Mouse (Mus musculus) erythroblast, embryonic 14.5 days (primary cell): ENCODE measurements around the gene Sbno2. TPM values are rescaled to one million over a fixed set of nuclear protein-coding genes. Genes with fewer than 3 reads are reported as not detected.
A peak's percentile ranks its signal among the peaks of the same experiment; 100 is the strongest.

Experiments
- H3K27me3 ChIP-seq: 2 replicates; pipeline ENCODE4 v1.6.1; 2012; ENCODE audit warnings: inconsistent platforms; ENCODE audit not compliant: control insufficient read depth
- H3K36me3 ChIP-seq: 2 replicates; pipeline ENCODE4 v1.6.1; 2012; ENCODE audit warnings: mild to moderate bottlenecking, inconsistent platforms; ENCODE audit not compliant: control insufficient read depth
- H3K4me1 ChIP-seq: 2 replicates; pipeline ENCODE4 v1.6.1; 2012; ENCODE audit warnings: inconsistent platforms; ENCODE audit not compliant: control insufficient read depth
- H3K4me3 ChIP-seq: replicated peaks from 2 replicates; pipeline ENCODE3; 2012; ENCODE audit warnings: moderate library complexity, mild to moderate bottlenecking, inconsistent platforms
- H3K9me3 ChIP-seq: 2 replicates; pipeline ENCODE4 v1.6.1; 2012; ENCODE audit warnings: low read length, inconsistent platforms, mixed read lengths; ENCODE audit not compliant: control insufficient read depth
- GATA1 ChIP-seq: IDR thresholded peaks from 2 replicates; pipeline ENCODE4 v1.6.1; 2012; ENCODE audit warnings: low read length, inconsistent platforms, mixed read lengths
- TAL1 ChIP-seq: IDR thresholded peaks from 3 replicates; pipeline ENCODE4 v1.6.1; 2012; ENCODE audit warnings: low read length, inconsistent platforms, mixed read lengths
- polyA plus RNA-seq: library from polyadenylated mRNA; stranded (reverse); fragments of >175 nt; gene quantifications from 2 replicates; pipeline ENCODE4 v1.2.3, GENCODE M21; 2012

Sbno2 gene
- polyA plus RNA-seq, 1 experiment, result 3.4 TPM

- Histone ChIP-seq H3K36me3 (peaks cover 46% of the 10 kb centered on the region), H3K4me3 (peak overlapping the region; percentile 86), H3K27me3 (peaks cover 28% of the 10 kb centered on the region), H3K9me3 (no peaks in the 10 kb centered on the region; the same call in 1 of the 2 replicates), H3K4me1 (peaks cover 98% of the 10 kb centered on the region)
- TF ChIP-seq GATA1 (no peak), TAL1 (no peak)
These were observed 37.2 kb upstream of the Sbno2 start for GRCm38 (mm10) chr10:80142530-80142925.

DNA sequence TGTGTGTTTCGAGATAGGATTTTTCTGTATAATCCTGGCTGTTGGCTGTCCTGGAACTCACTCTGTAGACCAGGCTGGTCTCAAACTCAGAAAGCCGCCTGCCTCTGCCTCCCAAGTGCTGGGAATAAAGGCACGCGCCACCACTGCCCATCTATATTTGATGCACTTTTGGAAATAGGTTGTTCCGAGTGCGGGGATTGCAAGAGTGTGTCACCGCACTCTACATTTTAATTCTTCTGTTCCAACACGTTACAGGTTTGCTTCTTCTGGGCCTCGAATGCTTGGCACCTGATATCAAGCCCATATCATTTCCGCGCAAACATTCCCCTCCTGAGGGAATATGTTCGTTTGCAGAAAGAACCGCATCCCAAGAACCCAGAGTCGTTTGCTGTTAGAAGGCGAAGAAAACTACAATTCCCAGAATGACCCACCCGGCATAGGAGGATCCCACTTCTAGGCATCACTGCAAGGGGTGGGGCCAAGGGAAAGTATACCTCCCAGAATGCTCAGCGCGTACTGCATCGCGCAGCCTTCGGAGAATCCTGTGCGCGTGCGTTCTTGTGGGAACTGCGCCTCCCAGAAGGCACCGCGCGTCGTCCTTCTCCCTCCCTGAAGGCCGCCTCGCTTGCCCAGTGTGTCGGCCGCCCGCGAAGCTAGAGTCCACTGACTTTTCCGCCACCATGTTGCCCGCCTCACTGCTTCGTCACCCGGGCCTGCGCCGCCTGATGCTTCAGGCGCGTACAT lies 36.6 kb upstream of the Sbno2 start:
- Histone ChIP-seq H3K4me3 (peak overlapping the region; percentile 86), H3K36me3 (peaks cover 41% of the 10 kb centered on the region), H3K27me3 (peaks cover 34% of the 10 kb centered on the region), H3K9me3 (peaks cover 2% of the 10 kb centered on the region; the same call in 1 of the 2 replicates), H3K4me1 (peaks cover 98% of the 10 kb centered on the region)
- TF ChIP-seq GATA1 (no peak), TAL1 (no peak)

DNA sequence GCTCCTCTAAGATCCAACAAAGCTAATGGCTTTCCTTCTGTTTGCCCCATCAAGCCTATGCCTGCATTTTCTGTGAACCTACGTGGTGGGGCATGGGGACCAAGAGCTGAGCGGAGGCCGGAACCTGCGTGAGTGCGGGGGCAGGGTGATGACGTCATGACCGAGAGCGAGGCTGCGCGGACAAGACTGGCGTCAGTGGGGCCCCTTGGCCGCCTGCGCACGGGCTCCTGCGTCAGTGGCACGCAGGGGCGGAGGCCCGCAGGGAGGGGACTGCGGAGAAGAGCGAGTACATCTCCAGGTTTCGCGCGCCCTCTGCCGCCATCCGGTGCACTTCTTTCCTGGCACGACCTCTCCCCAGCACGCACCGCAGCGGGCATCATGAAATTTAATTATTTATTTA lies 35.9 kb upstream of the Sbno2 start:
- Histone ChIP-seq H3K4me3 (peak overlapping the region; percentile 86), H3K36me3 (peaks cover 34% of the 10 kb centered on the region), H3K27me3 (peaks cover 41% of the 10 kb centered on the region), H3K9me3 (peaks cover 5% of the 10 kb centered on the region; the same call in 1 of the 2 replicates), H3K4me1 (peaks cover 96% of the 10 kb centered on the region)
- TF ChIP-seq GATA1 (no peak), TAL1 (no peak)

DNA sequence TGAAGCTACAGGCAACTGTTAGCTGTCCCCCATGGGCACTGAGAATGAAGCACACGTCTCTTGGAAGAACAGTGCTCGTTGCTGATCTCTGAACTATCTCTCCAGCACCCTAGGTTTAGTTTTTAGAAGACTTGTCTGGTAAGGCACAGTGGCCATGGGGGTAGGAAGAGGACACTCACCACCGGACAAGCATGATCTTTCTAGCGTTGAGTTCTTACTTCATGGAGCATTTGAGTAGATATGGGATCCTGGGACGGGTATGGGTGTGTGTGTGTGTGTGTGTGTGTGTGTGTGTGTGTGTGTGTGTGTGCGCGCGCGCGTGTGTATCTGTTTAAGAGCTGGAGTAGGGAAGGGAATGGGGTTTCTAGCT lies 35.3 kb upstream of the Sbno2 start, which contains the start of gene Cbarp:
Gene Cbarp (minus strand): TSS at position 170 of the 370 bp plus-strand sequence.
- Histone ChIP-seq H3K4me3 (peak within 1 kb of the TSS; percentile 86), H3K4me1 (peaks cover 92% of the 10 kb centered on the region), H3K27me3 (peaks cover 47% of the 10 kb centered on the region), H3K9me3 (peaks cover 7% of the 10 kb centered on the region), H3K36me3 (peaks cover 28% of the 10 kb centered on the region)
- no peak for TF ChIP-seq GATA1
- TF ChIP-seq TAL1, result no peak

DNA sequence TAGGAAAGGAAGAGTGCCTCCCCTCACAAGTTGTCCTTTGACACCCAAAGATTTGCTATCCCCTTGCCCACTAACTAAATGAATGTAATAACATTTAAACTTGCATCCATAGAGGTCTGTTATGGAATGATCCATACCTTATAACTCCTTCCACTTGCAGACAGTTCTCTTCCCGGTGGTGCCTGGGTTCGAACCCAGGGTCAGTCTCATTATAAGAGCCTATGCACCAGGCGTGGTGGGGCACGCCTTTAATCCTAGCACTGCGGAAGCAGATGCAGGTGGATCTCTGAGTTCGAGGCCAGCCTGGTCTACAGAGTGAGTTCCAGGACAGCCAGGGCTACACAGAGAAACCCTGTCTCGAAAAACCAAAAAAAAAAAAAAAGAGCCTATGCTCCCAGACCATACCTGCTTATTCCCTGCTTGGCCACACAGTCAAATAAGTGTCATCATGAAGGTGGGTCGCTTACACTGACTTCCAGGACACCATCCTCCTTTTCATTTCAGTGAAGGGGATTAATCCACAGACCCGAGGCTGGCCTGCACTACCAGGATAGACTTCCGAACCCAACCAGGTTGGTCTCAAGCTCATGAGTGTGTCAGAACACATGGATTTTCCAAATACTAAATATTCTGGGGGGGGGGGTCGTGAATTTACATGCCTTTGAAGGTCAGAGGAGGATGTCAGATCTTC lies 34.7 kb upstream of the Sbno2 start:
- TF ChIP-seq TAL1 (no peak), GATA1 (no peak)
- peaks cover 52% of the 10 kb centered on the region for H3K27me3 ChIP-seq
- H3K4me1 ChIP-seq, result peaks cover 89% of the 10 kb centered on the region
- no peak overlapping the region for H3K4me3 ChIP-seq
- H3K9me3 ChIP-seq, result peaks cover 7% of the 10 kb centered on the region
- H3K36me3 ChIP-seq, result peaks cover 24% of the 10 kb centered on the region

DNA sequence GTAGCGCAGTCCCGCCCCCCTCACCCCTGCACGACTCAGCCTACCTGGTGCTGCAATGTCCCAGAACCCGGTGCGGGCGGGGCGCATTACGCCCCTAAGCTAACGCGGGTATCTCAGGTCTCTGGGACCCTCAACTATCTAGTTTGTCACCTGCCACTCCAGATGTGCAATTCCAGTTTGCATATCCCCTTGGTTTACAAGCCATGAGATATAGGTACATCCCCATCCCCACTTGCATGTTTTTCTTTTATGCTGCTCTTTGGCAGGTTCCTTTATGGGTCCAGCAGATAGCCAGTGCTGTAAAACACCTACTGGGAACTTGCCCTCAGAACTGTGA lies 34.0 kb upstream of the Sbno2 start:
- TF ChIP-seq GATA1, result no peak
- TF ChIP-seq TAL1, result no peak
- Histone ChIP-seq H3K36me3 (peaks cover 18% of the 10 kb centered on the region), H3K4me1 (peaks cover 82% of the 10 kb centered on the region), H3K9me3 (peaks cover 7% of the 10 kb centered on the region), H3K27me3 (peaks cover 60% of the 10 kb centered on the region), H3K4me3 (peak overlapping the region; percentile 67)

DNA sequence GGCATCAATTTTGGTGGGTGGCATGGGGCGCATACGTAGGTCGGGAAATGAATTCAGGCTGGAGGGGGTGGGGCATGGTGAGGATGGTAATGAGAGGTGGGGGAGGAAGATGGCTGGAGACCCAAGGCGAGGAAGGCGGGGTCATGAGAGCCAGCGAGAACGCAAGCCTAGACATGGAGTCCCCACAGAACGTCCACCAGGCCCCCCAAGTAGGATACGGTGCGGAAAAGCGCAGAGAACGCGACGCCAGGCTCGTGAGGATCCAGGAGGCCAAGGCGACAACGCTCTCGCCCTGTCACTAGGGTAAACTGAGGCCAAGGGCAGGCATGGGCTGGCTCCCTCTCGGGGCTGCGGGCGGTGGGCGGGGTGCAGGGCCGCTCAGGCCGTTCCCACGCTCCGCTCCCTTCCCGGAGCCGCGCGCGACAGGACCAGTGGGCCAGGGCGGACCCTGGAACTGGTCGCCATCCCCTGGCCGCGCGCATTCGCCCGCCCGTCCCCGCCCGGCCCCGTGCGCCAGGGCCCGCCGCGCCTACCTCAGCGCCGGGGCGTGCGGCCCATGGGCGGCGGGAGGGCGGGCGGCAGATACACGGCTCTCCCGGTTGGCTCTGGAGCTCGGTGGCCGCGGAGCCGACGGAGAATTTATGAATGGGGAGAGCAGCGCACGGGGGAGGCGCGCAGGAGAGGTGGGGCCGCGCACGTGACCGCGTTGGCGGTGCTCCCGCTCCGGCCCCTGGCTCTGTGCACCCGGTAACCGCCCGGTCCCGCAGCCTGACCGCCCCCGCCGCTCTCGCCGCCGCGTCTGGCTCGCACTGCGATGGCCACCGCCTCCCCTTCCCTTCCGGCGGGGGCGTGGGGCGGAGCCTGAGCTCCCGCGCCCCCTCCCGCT lies 33.4 kb upstream of the Sbno2 start, which contains the start of gene Atp5d:
Gene Atp5d (plus strand): TSS at position 80 of the 886 bp plus-strand sequence.
- no peak for TF ChIP-seq GATA1
- no peak for TF ChIP-seq TAL1
- Histone ChIP-seq H3K4me1 (peaks cover 76% of the 10 kb centered on the region), H3K36me3 (peaks cover 11% of the 10 kb centered on the region), H3K9me3 (peaks cover 7% of the 10 kb centered on the region), H3K27me3 (peaks cover 62% of the 10 kb centered on the region), H3K4me3 (peak within 1 kb of the TSS; percentile 67)

DNA sequence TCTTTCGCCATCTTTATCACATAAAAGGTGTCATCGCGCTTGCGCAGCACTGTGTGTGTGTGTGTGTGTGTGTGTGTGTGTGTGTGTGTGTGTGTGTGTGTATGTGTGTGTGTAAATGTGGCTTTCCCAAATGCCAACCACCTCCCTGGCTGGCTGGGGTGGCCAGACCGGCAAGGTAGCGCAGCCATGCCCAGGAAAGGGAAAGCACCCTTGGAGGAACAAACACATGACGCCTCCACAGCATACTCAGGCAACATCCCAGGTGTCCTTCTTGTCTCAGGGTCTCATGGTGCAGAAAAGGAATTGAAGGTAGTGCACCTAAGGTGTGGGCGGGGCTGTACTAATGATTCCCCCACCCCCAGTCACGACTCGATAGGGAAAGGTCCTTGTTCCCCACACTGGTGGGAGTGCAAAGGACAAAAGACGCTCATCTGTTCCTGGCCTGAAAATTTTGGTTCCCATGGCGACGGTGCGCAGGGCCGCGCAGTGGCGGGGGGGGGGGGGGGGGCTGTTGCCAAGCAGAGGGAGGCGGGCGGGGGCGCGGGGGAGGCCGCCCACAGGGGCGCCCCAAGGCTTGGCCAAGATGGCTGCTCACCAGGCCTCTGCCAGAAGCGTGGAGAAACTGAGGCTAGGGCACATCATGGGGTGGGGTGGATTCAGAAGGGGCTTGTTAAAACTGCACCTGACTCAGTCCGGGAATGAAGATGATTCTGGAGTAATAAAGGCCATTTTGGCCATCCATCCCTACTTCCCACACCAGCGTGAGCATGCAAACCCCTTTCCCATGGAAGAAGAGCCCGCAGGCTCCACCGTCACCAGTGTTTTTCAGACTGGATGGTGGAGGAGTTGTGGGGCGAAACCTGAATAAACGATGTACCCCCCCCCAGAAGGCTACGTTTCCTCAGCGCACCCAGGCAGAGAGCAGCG lies 32.5 kb upstream of the Sbno2 start:
- no peak for TF ChIP-seq GATA1
- no peak for TF ChIP-seq TAL1
- Histone ChIP-seq H3K9me3 (peaks cover 7% of the 10 kb centered on the region), H3K27me3 (peaks cover 62% of the 10 kb centered on the region), H3K4me1 (peaks cover 75% of the 10 kb centered on the region), H3K4me3 (peak overlapping the region; percentile 67), H3K36me3 (peaks cover 12% of the 10 kb centered on the region)
